Mouse (Mus musculus) stomach, postnatal 0 days (tissue): ENCODE measurements at regions not wholly inside any gene's neighbourhood (a gene's known extent, or its start where the extent isn't known, plus 50 kb on each side); places are given as distances from the start of the nearest gene placed in this dataset.
A peak's percentile ranks its signal among the peaks of the same experiment; 100 is the strongest.
"Not testable (repeated sequence)": the region's sequence is repeated elsewhere in the genome, so short reads cannot be mapped to it uniquely, and the experiment has no call there.

Experiments used
- ATAC-seq: fragments of 200-750 bp; cut with Nextera tagmentation; 2 replicates; pipeline ENCODE4 v1.8.0; 2017; ENCODE audit not compliant: low FRiP score, low TSS enrichment
- DNase-seq: peaks from one replicate; pipeline ENCODE4 v3.0.0-alpha.2; 2016; ENCODE audit warnings: low spot score
- H3K27ac ChIP-seq: fragments of 300-500 bp; sonication (generic); replicated peaks from 2 replicates; pipeline ENCODE4 v1.5.1; 2014; ENCODE audit warnings: mild to moderate bottlenecking, control low read depth
- H3K27me3 ChIP-seq: fragments of 300-500 bp; sonication (generic); 2 replicates; pipeline ENCODE4 v1.6.1; 2014; ENCODE audit warnings: low read length; ENCODE audit not compliant: control insufficient read depth, insufficient read depth
- H3K36me3 ChIP-seq: fragments of 300-500 bp; sonication (generic); 2 replicates; pipeline ENCODE4 v1.6.1; 2014; ENCODE audit warnings: low read length, mixed read lengths; ENCODE audit not compliant: control insufficient read depth, insufficient read depth
- H3K4me1 ChIP-seq: fragments of 300-500 bp; sonication (generic); replicated peaks from 2 replicates; pipeline ENCODE4 v1.6.1; 2014; ENCODE audit warnings: antibody characterized with exemption; ENCODE audit not compliant: control insufficient read depth, insufficient read depth
- H3K4me2 ChIP-seq: fragments of 300-500 bp; sonication (generic); replicated peaks from 2 replicates; pipeline ENCODE4 v1.6.1; 2014; ENCODE audit warnings: low read depth, mild to moderate bottlenecking, control low read depth, moderate library complexity
- H3K4me3 ChIP-seq: fragments of 300-500 bp; sonication (generic); 2 replicates; pipeline ENCODE4 v1.5.1; 2014; ENCODE audit warnings: low read depth, low read length, control low read depth
- H3K9ac ChIP-seq: fragments of 300-500 bp; sonication (generic); 2 replicates; pipeline ENCODE4 v1.6.1; 2014; ENCODE audit warnings: mild to moderate bottlenecking, low read length, control low read depth, mixed read lengths
- H3K9me3 ChIP-seq: fragments of 300-500 bp; sonication (generic); 2 replicates; pipeline ENCODE4 v1.6.1; 2016; ENCODE audit warnings: low read length; ENCODE audit not compliant: control insufficient read depth
- CTCF ChIP-seq: IDR thresholded peaks from 2 replicates; pipeline ENCODE4 v1.5.1; 2016; ENCODE audit warnings: antibody characterized with exemption, low read depth, mild to moderate bottlenecking, moderate library complexity
- EP300 ChIP-seq: optimal IDR thresholded peaks from 2 replicates; pipeline ENCODE3; 2016; ENCODE audit warnings: antibody characterized with exemption
- WGBS: fragments of 180-500 bp; shearing (Covaris S2); extraction: QIAGEN DNeasy Blood & Tissue Kit; methylation state at CpG from one replicate; pipeline ENCODE4 v1.1.7; 2014; 5-methylcytosine and 5-hydroxymethylcytosine counted together

GRCm38 (mm10) chr10:9338207-9338801 is 336.7 kb downstream of the Samd5 start:
- Histone ChIP-seq H3K27me3 (no peaks in the 10 kb centered on the region), H3K36me3 (no peaks in the 10 kb centered on the region), H3K9me3 (no peaks in the 10 kb centered on the region), H3K4me2 (no peak overlapping the region), H3K4me1 (no peaks in the 10 kb centered on the region), H3K4me3 (no peak overlapping the region), H3K27ac (no peak overlapping the region), H3K9ac (no peak overlapping the region)
- WGBS, result 88% methylated on average over 8 of the region's 8 CpGs
- ATAC-seq (no peak), DNase-seq (no peak)
- TF ChIP-seq EP300 (no peak), CTCF (no peak)

DNA sequence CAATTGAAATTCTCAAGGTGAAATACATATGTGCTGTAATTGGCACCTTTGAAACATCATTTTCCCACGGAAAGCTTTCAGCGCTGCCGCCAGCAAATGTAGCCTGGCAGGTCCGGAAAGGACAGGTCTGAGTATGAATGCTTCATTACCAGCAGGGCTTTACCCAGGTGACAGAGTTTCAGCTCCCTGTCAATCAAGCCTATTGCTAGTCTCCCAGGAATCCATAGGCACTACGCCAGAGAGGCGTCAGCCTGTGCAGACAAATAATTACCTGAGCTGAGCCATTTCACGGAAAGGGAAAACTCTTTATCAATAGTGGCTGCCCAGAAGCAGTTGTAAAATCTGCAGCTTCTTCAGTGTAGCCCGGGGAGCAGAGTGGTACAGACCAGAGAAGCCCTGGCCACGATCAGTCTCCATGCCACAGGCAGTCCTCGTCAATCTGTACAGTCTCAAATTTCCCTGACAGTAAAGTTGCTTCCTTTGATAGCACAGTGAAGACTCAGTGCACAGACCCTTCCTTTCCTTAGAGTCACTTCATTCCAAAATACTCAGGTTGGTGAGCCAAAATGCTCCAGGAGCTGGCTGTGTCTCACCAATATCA is 340.7 kb downstream of the Samd5 start:
- no peak overlapping the region for H3K9ac ChIP-seq
- no peaks in the 10 kb centered on the region for H3K27me3 ChIP-seq
- no peak for ATAC-seq
- H3K4me1 ChIP-seq, result no peaks in the 10 kb centered on the region
- H3K4me2 ChIP-seq, result no peak overlapping the region
- H3K9me3 ChIP-seq, result no peaks in the 10 kb centered on the region
- no peaks in the 10 kb centered on the region for H3K36me3 ChIP-seq
- WGBS, result 62% methylated on average over 10 of the region's 10 CpGs
- no peak for DNase-seq
- no peak overlapping the region for H3K4me3 ChIP-seq
- TF ChIP-seq EP300, result no peak
- TF ChIP-seq CTCF, result no peak
- H3K27ac ChIP-seq, result no peak overlapping the region

DNA sequence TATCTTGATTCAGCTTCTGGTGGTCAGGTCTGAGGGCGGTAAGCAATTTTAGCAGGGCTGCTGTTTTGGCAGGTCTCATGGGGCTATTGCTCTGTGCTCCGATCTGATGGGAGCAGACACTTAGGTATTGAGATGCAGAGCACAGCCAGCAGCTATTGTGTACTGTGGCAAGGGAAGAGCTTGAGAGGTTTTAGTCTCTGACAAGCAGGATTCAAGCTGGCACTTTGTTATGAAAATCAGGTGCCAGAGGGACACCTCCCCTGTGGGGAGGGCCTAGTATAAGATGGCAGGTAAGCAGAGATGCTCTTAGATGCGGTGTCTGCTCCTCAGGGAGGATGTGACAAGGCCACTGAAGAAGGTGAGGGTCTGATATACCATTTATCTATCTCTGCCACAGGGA is 343.3 kb downstream of the Samd5 start:
- Histone ChIP-seq H3K9me3 (no peaks in the 10 kb centered on the region), H3K4me1 (no peaks in the 10 kb centered on the region), H3K9ac (no peak overlapping the region), H3K27me3 (no peaks in the 10 kb centered on the region), H3K4me2 (no peak overlapping the region), H3K36me3 (no peaks in the 10 kb centered on the region), H3K4me3 (no peak overlapping the region), H3K27ac (no peak overlapping the region)
- no peak for DNase-seq
- 82% methylated on average over 3 of the region's 3 CpGs for WGBS
- no peak for ATAC-seq
- TF ChIP-seq EP300 (no peak), CTCF (no peak)

- WGBS, result 74% methylated on average over 4 of the region's 4 CpGs
- TF ChIP-seq EP300 (no peak), CTCF (no peak)
- Histone ChIP-seq H3K36me3 (no peaks in the 10 kb centered on the region), H3K27me3 (no peaks in the 10 kb centered on the region), H3K4me3 (no peak overlapping the region), H3K9me3 (no peaks in the 10 kb centered on the region), H3K4me1 (no peaks in the 10 kb centered on the region), H3K27ac (no peak overlapping the region), H3K9ac (no peak overlapping the region), H3K4me2 (no peak overlapping the region)
- DNase-seq (no peak), ATAC-seq (no peak)
These were observed 346.7 kb downstream of the Samd5 start for GRCm38 (mm10) chr10:9328324-9328723.

GRCm38 (mm10) chr10:9327881-9328280 is 347.1 kb downstream of the Samd5 start:
- H3K4me1 ChIP-seq, H3K9me3 ChIP-seq, H3K27me3 ChIP-seq, H3K27ac ChIP-seq, H3K4me2 ChIP-seq, ATAC-seq, H3K4me3 ChIP-seq, H3K36me3 ChIP-seq, H3K9ac ChIP-seq: not testable (repeated sequence)
- 63% methylated on average over 4 of the region's 4 CpGs for WGBS
- DNase-seq, result peak; percentile 23

GRCm38 (mm10) chr10:9312326-9312725 is 362.7 kb downstream of the Samd5 start:
- TF ChIP-seq EP300 (no peak), CTCF (no peak)
- DNase-seq (no peak), ATAC-seq (peak; percentile 51; the same call in 1 of the 2 replicates)
- no peaks in the 10 kb centered on the region for H3K9me3 ChIP-seq
- H3K4me3 ChIP-seq, result no peak overlapping the region
- no peak overlapping the region for H3K4me2 ChIP-seq
- H3K4me1 ChIP-seq, result no peaks in the 10 kb centered on the region
- 79% methylated on average over 6 of the region's 6 CpGs for WGBS
- no peaks in the 10 kb centered on the region for H3K27me3 ChIP-seq
- H3K27ac ChIP-seq, result no peak overlapping the region
- H3K9ac ChIP-seq, result no peak overlapping the region
- no peaks in the 10 kb centered on the region for H3K36me3 ChIP-seq
